Mouse (Mus musculus) 3134 (cell line): ENCODE measurements around the gene 1810049J17Rik.
"Not testable (repeated sequence)": the region's sequence is repeated elsewhere in the genome, so short reads cannot be mapped to it uniquely, and the experiment has no call there.

Experiments
- DNase-seq: peaks from one replicate; pipeline ENCODE4 v3.0.0-alpha.2; 2011; ENCODE audit warnings: low spot score; ENCODE audit not compliant: insufficient read length; ENCODE audit errors: extremely low read depth

The 1810049J17Rik gene

DNA sequence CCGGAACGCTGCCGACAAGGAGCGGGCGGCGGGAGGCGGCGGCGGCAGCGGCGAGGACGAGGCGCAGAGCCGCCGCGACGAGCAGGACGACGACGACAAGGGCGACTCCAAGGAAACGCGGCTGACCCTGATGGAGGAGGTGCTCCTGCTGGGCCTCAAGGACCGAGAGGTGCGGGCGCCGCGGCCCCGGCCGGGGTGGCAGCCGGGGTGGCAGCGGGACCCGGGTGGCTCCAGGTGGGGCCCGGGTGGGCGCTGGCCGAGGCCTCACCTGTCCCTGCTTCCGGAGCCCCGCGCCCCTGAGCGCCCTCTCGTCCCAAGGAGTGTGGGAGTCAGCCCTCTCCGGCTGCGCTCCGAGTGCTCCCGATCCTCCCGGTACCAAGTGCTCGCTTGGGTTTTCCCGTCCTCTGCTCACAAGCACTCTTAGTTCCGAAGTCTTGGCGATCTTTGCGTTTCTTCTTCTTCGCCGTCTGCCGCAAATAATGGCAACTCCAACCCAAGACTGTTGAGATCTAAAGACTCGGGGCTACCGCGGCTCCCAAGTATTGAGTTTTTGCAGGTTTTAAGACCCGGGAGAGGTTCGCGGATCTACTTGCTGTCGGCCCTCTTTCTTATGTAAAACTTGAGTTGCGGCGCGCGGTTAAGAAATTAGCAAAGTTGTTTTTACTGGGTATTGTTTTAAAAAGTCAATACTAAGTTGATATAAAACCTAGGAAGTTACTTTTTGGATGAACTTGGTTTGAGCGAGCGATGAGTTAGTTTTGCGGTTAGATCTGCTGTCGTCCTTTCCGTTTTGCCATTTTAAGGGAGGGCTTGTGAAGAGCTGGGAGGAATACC is at the start of gene 1810049J17Rik:
Gene 1810049J17Rik, minus strand, starts transcription at position 112 of the 834 bp plus-strand sequence.
- DNase-seq, result peak; percentile 76

DNA sequence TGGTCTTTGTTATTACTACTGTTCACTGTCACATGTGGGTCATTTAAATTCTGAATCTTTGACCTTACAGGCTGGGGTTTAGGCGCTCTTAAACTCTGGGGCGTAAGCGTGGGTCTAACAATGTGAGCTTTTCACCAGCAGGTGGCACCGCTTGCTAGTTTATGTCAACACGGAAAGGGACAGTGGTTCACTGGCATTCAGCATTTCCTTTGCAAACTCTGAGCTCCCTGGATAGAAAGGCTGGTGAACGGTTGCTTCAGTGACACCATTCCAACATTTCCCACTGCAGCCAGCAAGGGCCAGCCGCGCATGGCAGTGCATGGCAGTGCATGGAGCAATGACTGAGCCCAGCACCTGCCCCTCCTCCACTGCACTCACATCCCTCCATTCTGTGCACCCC is 49.5 kb upstream of the 1810049J17Rik start:
- DNase-seq, result peak; percentile 25

DNA sequence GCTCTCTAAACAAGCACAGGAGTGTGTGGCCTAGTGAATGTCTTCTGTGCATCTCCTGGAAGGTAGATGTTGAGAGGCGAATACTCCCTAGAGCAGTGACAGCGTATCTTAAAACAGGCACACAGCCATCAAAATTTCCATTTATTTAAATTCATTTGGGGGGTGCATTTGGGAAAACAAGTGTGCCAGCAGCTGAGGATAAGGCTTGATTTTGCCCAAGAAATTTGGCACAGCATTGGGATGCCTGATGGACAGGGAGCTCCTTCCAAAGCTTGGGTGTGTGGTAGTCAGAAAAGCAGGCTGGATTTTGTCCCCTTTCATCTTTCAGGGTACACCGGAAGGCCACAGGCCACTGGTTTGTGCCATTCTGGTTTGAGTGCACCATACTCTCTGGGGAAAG is 48.4 kb upstream of the 1810049J17Rik start:
- DNase-seq, result no peak

DNA sequence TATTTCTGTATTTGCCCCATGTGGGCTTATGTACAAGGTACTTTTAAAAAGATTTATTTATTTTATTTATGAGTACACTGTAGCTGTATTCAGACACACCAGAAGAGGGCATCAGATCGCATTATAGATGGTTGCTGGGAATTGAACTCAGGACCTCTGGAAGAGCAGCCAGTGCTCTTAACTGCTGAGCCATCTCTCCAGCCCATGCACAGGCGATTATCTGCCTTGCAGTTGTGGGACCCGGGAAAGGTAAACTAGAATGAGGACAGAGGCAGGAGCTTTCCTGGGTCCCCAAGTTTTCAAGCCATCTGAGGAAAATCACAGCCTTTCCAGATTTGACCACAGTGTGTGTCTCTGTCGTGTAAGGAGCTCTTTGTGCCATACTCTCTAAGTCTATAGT is 47.2 kb upstream of the 1810049J17Rik start:
- DNase-seq, result no peak

DNA sequence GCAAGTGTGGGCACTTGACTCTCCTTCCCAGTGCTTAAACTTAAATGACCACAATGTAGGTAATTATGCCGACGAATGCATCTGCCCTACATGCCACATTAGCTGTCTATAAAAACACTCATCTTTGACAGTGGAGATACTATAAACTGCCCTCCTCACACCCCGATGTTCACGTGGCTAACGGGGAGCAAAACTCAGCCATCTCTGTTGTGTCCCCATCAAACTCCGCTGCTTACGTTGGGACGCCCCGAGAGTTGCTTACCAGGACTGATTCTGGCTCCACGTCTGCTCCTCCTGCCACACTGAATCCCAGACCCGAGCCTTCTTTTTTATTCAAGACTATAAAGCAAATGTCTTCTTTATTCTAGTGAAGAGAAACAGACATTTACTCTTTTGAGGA is 46.7 kb upstream of the 1810049J17Rik start:
- no peak for DNase-seq

DNA sequence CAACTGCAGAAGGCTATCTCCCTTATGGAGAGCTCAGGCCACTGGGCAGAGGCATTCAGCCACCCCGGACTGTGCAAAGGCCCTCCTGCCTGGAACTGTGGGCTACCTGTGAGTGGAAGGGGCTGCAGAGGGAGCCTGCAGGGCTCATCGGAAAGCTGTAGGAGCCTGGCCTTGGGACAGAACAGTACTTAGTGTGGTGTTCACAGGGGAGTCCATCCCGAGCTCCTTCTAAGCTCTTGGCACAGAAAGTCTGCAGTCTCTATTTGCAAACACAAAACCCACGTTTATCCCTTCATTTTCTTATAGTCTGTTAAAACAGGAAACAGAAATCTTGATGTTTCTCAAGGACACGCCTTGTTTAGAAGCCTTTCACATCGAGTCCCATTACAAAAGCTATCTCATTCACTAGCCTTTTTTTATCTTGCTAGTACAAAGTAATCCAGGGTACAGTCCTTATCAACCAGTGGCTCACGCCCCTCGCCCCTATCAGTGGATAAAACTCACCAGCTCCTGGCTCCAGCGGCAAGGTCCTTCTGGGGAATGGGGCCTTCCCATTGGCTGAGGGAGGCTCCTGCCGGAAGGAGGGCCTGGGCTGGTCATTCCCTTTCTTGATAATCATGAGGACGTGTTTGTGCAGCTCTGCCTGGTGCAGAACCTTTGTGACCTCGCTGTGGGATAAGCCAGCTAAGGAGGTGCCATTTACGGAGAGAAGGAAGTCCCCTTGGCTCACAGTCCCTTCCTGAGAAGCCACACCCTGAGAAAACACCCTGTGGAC is 45.8 kb upstream of the 1810049J17Rik start:
- DNase-seq, result no peak

DNA sequence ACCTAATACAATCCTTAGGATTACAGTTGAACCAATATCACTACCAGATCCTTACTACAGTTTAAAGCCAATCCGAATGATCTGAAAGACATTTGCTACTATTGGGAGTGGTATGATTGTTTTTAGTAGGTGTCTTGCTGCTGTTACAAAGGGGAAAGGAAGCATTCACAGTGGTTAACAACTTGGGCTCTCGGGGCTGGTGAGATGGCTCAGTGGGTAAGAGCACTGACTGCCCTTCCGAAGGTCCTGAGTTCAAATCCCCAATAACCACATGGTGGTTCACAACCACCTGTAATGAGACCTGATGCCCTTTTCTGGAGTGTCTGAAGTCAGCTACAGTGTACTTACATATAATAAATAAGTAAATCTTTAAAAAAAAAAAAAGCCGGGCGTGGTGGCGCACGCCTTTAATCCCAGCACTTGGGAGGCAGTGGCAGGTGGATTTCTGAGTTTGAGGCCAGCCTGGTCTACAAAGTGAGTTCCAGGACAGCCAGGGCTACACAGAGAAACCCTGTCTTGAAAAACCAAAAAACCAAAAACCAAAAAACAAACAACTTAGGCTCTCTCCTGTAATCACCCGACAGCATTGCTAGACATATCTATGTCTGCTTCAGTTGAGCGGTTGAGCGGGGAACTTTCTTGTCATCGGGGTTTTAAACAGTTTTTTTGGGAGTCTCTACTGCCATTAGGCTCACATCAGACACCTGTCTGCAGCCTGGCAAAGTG is 45.0 kb upstream of the 1810049J17Rik start:
- not testable (repeated sequence) for DNase-seq

DNA sequence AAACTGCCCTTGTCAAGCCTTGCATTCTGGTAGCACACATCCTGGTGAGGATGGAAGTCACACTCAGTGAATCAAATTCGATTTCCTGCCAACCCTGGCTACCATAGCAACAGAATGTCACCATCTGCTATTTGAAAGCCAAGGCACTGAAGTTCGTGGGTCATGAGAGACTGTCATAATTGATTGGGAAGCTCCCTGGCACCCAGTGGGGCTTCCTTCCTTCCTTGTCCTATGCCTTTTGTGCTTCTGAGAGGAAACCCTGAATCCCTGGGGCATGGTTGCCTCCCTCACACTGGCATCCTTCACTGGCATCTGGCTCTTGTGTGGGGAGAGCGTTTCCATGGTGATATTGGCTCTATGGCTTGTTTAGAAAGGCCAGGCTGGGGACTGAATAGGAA is 44.4 kb upstream of the 1810049J17Rik start:
- DNase-seq, result no peak

DNA sequence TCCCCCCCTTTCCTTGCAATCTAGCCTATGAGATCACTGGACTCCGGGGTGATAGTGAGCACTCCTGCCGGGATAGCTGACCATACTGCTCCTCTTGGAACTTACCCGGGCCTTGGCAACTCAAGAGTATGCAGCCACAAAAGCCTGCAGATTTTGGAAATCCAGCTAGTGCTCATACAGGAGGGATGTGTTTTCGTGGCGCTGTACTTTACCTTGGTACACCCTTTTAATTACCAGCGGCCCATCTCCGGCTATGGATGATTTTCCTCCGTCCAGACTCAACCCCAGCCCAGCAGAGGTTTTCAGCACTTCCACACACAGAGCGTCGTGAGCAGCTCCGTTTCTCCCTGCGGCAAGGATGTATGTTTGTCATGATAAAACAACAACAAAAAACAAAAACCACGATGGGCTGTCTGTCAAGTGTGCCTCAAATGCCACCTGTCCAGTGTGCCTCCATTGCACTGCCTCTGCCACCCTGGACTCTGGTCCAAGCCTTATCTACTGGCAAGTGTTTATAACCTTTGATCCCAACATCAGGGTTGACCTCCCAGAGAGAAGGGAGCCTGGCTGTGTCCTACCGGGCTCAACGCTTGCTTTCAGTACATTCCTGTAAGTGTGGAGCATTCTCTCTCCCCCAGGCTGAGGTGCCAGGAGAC is 43.8 kb upstream of the 1810049J17Rik start:
- DNase-seq, result no peak

DNA sequence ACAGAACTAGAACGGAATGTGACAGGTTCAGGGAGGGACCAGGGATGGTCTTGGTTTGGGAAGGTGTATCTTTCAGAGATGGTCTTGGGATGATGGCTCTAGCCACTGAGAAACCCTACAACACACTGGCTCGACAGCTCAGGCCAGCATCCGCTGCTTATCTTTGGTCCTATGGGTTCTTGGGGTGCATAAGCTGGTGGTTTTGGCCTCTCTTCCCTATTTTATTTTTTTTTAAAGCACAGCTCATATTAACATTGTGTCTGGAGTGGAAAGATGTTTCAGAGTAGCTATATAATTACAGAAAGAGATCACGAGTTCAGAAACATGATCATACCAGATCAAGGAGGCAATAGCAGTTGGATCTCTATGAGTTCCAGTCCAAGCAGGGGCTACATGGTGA is 42.4 kb upstream of the 1810049J17Rik start:
- no peak for DNase-seq

DNA sequence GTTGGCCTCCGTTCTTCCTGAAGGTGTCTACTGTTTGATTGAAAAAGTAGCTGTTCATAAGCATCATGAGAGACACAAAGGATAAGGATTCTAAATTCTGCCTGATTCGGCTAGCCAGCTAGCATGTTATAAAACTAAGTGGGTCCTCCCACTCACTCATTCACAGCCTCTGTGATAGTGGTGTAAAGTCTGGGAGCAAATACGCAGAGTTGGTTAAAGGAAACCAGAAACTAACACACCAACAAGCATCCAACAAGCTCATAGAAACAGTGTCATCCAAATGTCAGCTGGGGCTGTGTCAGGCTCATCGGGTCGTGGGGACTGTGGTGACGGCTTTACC is 41.0 kb upstream of the 1810049J17Rik start:
- DNase-seq, result no peak

DNA sequence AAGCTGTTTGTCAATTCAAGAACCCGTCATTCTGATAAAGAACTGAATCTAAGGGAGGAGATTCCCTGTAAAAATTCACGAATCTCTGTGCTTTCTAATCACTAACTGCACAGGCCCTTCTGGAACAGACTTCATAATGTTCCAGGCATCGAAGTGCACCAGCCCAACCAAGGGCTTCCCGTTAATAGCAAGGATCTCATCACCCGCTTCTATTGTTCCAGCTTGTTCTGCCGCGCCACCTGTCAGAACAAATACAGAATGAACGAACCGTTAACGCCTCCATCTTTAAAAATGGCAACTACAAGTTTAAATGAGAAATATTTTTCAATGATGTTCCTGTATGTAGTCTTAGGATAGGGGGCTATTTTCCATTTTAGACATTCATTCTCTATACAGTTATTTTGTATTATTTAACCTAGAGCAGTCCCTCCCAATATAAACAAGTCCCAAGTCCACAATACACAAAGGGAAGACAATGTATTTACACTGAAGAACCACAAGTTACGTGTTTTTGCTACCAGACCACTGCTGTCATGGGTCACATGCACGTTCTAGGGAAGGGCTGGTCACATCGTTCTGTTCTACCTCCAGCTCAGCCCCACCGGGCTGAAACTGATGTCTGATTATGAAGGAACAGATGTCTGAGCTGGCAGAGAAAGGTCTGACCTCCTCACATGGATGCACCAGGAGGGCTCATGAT is 40.5 kb upstream of the 1810049J17Rik start:
- DNase-seq, result no peak

DNA sequence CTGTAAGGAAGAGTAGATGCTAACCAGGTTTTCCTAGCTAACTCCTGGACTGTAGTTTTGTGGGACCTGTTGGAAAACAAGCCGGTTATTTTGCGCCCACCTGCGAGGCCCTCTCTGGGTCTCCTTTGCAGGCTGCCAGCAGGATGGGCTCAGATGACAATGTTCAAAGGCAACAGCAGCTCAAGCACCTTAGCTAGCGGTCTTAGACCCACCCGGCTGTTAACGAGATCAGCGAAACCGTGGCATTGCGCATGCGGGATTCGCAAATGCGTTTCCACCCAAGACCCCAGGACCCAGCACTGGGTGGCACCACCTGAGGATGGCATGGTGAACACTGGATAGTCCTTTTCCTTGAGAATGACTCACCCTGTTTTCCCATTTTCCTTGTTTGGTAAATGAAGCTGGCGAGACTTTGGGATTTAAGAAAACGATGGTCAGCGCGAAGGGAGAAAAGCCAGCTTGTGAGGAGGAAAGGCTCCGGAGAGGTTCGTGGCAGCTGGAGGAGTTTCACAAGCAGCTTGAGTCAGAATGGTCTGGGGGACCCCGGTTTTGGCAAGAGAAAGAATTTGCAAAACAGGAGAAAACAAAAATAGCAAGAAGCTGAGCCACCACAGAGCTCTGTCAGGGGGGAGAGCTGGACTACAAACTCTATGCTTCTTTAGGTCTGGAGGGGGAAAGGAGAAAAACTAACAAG is 39.0 kb upstream of the 1810049J17Rik start:
- no peak for DNase-seq

DNA sequence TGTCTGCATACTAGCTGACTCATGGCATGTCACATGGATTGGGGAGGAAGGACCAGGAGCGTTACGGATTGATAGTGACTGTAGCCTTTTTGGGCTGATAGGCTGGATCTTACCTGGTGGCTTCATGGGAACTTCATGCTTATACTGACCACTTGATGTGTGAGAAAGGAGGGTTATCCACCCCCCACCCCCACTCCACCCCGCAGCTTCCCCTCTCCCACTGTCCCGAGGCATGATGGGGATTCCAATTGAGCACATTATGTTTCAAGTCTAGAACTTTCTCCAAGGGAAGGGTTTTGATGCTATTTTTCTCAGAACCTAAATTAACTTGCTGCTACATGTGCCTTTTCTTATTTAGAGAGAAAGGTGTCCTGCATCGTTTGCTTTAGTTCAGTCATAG is 36.7 kb upstream of the 1810049J17Rik start:
- DNase-seq, result no peak

DNA sequence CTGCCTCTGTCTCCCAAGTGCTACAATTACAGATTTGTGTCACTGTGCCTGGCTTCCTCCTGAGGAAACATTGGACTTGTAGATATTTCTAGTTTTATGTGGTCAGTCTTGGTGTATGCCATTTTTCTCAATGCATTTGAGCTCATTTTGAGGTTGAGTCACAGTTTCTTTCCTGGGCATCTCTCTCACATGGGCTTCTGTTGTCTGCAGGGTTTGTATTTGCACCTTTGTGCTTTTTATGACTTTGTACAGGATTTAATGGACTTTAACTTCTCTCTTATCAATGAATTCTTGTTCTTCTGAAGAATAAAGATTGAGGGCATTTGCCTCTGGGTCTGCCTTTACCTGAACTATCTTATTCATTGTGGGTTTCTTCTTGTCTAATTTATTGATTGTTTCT is 35.8 kb upstream of the 1810049J17Rik start:
- DNase-seq, result no peak

DNA sequence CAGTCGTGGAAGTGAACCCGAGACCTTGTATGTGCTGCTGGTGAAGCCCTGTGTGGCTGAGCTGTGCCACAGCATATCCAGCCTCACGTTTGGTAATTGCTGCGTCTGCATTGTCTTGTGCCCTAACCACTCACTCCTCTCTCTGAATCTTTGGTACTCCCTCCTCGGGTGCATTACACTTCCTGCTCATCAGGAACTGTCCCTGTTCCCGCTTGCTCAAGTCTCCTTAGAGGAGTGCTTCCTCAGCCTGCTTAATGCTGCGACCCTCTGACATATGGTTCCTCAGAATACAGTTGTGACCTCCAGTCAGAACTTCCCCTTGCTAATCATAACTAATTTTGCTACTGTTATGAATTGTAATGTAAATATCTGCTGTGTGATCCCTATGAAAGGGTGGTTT is 34.2 kb upstream of the 1810049J17Rik start:
- no peak for DNase-seq

DNA sequence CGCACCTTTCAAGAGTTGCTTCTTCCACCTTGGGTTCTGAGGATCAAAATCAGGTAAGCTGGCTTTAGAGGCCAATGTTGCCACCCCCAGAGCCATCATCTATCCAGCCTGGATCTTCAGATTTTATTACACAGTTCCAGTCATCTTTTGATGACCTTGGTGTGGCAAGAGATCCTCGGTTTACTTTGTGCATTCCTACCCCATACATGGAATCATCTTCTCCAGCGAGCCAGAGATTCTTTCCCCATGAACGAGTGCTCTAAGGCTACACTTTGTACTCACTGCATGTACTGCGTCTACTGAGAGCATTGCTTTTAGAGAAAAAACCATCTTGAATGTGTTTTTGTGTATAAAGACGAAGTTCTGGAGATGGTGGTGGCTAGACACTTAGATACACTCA is 33.6 kb upstream of the 1810049J17Rik start:
- no peak for DNase-seq

DNA sequence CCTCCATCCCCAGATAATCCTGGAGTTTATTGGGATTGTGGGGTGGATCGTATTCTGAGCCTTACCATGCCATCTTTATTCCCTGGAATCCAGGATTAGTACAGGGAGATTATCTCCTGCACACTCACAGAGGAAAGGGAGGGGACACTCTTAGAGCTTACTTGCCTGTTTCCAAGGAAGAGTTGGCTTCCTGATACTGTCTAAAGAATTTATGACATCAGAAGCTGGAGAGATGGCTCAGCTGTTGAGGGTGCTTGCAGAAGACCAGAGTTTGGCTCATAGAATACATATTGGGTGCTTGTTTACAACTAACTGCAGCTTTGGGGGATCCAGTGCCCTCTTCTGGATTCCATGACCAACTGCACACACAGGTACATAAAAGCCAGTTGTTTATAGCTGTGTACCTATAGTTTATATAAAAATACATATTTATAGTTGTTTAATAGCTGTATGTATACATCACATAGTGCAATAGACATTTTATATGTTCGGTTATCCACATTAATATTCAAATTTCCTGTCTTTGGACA is 32.6 kb upstream of the 1810049J17Rik start:
- no peak for DNase-seq

DNA sequence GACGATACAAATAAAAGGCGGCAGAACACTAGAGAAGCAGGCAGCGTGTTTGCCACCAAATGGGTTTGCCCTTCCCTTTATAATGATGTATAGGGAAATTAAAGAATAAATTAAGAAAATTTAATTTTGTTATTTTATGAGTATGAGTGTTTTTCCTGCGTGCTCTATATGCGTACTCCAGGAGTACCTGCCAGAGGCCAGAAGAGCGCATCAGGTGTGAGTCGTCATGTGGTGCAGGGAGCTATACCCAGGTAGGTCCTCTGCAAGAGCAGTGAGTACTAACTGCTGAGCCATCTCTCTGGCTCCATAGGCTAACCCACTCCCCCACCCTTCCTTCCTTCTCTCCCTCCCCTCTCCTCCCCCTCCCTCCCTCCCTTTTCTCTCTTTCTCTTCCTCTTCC is 29.8 kb upstream of the 1810049J17Rik start:
- DNase-seq, result no peak

DNA sequence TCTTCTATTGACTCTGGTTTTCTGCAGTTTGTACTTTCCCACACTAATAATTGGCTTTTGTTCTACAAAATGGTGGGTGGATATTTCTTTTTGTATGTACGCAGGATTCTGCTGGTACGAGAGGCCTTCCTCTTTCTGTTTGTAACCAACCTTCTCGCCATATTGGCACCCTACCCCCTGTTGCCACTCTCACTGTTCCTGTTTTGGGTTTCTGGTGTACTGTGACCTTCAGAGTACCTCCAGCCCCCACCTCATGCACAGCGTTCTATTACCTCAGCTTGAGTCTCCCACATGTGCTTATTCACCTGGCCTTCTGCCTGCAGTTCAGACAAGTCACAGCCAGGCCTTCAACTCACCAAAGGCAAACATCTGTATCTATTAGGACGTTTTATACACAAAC is 28.1 kb upstream of the 1810049J17Rik start:
- no peak for DNase-seq
